Mouse (Mus musculus) lung, postnatal 0 days (tissue): ENCODE results near the gene Urb1. TPM values are rescaled to one million over a fixed set of nuclear protein-coding genes. Genes with fewer than 3 reads are reported as not detected.

ENCODE experiments used
- ATAC-seq: fragments of 200-750 bp; cut with Nextera tagmentation; 2 replicates; pipeline ENCODE4 v1.8.0; 2017; ENCODE audit warnings: moderate library complexity
- DNase-seq: peaks from one replicate; pipeline ENCODE4 v3.0.0-alpha.2; 2016; ENCODE audit warnings: low spot score
- H3K27ac ChIP-seq: fragments of 300-500 bp; sonication (generic); 2 replicates; pipeline ENCODE4 v1.5.1; 2014; ENCODE audit warnings: antibody characterized with exemption, mild to moderate bottlenecking, low read length, mixed read lengths
- H3K27me3 ChIP-seq: fragments of 300-500 bp; sonication (generic); replicated peaks from 2 replicates; pipeline ENCODE4 v1.6.1; 2014; ENCODE audit warnings: low read length, mixed read lengths; ENCODE audit not compliant: insufficient read depth
- H3K36me3 ChIP-seq: fragments of 300-500 bp; sonication (generic); 2 replicates; pipeline ENCODE4 v1.6.1; 2014; ENCODE audit warnings: low read length, mixed read lengths; ENCODE audit not compliant: insufficient read depth
- H3K4me1 ChIP-seq: fragments of 300-500 bp; sonication (generic); 2 replicates; pipeline ENCODE4 v1.6.1; 2014; ENCODE audit warnings: antibody characterized with exemption, low read depth, low read length, mixed read lengths; ENCODE audit not compliant: insufficient read depth
- H3K4me2 ChIP-seq: fragments of 300-500 bp; sonication (generic); replicated peaks from 2 replicates; pipeline ENCODE4 v1.6.1; 2014; ENCODE audit warnings: low read depth, mild to moderate bottlenecking, low read length, moderate library complexity, mixed read lengths
- H3K4me3 ChIP-seq: fragments of 300-500 bp; sonication (generic); 2 replicates; pipeline ENCODE4 v1.5.1; 2014; ENCODE audit warnings: low read depth, low read length
- H3K9ac ChIP-seq: fragments of 300-500 bp; sonication (generic); replicated peaks from 2 replicates; pipeline ENCODE4 v1.6.1; 2014; ENCODE audit warnings: low read depth, mild to moderate bottlenecking
- H3K9me3 ChIP-seq: fragments of 300-500 bp; sonication (generic); 2 replicates; pipeline ENCODE4 v1.6.1; 2016; ENCODE audit warnings: low read length, mixed read lengths
- CTCF ChIP-seq: IDR thresholded peaks from 2 replicates; pipeline ENCODE4 v1.5.1; 2016; ENCODE audit warnings: antibody characterized with exemption, mild to moderate bottlenecking
- EP300 ChIP-seq: IDR thresholded peaks from 2 replicates; pipeline ENCODE4 v1.6.1; 2016; ENCODE audit warnings: antibody characterized with exemption, mild to moderate bottlenecking, control low read depth
- WGBS: fragments of 180-500 bp; shearing (Covaris S2); extraction: QIAGEN DNeasy Blood & Tissue Kit; methylation state at CpG from one replicate; pipeline ENCODE4 v1.1.7; 2014; 5-methylcytosine and 5-hydroxymethylcytosine counted together
- polyA plus RNA-seq: library from polyadenylated mRNA; unstranded; fragments of >200 nt; fragmentation: Nextera tagmentation; extraction: Ambion mirVana; gene quantifications from 2 replicates; pipeline ENCODE4 v1.2.1, GENCODE M21; 2015

Urb1 gene
- polyA plus RNA-seq, 1 experiment from 2014 or later, result 2.7 TPM

DNA sequence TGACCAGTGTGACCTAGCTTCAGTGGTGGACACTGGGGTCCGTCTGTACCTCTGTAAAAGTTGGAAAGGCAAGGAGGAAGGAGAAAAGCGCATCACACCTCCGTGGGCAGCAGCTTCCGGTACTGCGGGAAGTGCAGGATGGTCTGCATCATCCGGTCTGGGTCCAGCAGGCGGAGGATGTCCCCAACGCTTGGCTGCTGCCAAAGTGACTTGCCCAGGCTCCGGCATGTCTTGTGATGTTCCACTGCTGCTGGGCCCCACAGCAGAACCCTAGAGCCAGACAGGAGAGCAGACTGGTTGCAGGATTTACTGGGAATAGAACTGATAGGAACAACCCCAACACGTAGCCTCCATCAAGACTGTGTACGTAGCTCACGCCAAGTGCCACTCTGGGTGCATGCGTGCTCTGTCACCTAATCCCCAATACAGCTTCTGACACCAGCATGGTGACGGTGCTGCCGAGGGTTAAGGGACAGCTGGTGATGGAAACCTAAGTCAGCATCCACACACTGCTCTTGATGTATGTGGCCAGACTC lies 43.2 kb downstream of the Urb1 start:
- peak; percentile 16 for DNase-seq
- peaks cover 17% of the 10 kb centered on the region for H3K36me3 ChIP-seq
- no peaks in the 10 kb centered on the region for H3K27me3 ChIP-seq
- WGBS, result 74% methylated on average over 15 of the region's 15 CpGs
- H3K4me3 ChIP-seq, result no peak overlapping the region
- ATAC-seq, result peak; percentile 47; the same call in 1 of the 2 replicates
- no peak overlapping the region for H3K27ac ChIP-seq
- TF ChIP-seq CTCF, result no peak
- TF ChIP-seq EP300, result no peak
- no peaks in the 10 kb centered on the region for H3K4me1 ChIP-seq
- no peak overlapping the region for H3K4me2 ChIP-seq
- no peak overlapping the region for H3K9ac ChIP-seq
- no peaks in the 10 kb centered on the region for H3K9me3 ChIP-seq

GRCm38 (mm10) chr16:90765195-90765877 lies 44.9 kb downstream of the Urb1 start:
- Histone ChIP-seq H3K4me2 (no peak overlapping the region), H3K36me3 (peaks cover 17% of the 10 kb centered on the region), H3K9me3 (no peaks in the 10 kb centered on the region), H3K4me1 (no peaks in the 10 kb centered on the region), H3K9ac (no peak overlapping the region), H3K4me3 (no peak overlapping the region), H3K27ac (no peak overlapping the region), H3K27me3 (no peaks in the 10 kb centered on the region)
- DNase-seq (no peak), ATAC-seq (no peak)
- 79% methylated on average over 9 of the region's 9 CpGs for WGBS
- TF ChIP-seq CTCF (no peak), EP300 (no peak)

- no peak overlapping the region for H3K27ac ChIP-seq
- no peaks in the 10 kb centered on the region for H3K27me3 ChIP-seq
- no peak overlapping the region for H3K4me3 ChIP-seq
- ATAC-seq (0 out of 2 replicates have a peak, but pooled peaks have one; percentile 33), DNase-seq (no peak)
- no peaks in the 10 kb centered on the region for H3K36me3 ChIP-seq
- H3K4me2 ChIP-seq, result no peak overlapping the region
- no peak overlapping the region for H3K9ac ChIP-seq
- H3K9me3 ChIP-seq, result no peaks in the 10 kb centered on the region
- TF ChIP-seq EP300, result no peak
- TF ChIP-seq CTCF, result no peak
- H3K4me1 ChIP-seq, result no peaks in the 10 kb centered on the region
- WGBS, result 39% methylated on average over 4 of the region's 4 CpGs
Observed at GRCm38 (mm10) chr16:90760515-90760914, 49.7 kb downstream of the Urb1 start.

DNA sequence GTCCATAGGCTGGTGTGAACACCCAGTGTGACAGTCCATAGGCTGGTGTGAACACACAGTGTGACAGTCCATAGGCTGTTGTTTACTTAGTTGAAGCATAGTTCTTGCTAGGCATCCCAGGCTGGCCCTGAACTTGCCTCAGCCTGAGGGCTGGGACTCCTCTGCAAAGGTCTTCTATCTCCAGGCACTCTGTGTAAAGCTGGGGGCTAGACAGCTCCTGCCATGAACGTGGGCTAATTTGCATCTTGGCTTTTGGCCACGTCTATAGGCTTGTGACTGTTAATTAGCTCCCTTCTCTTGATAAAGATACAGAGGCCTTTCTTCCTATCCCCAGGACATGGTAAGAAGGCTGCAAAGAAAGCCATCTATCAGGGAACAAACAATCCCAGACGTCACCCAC lies 50.9 kb downstream of the Urb1 start:
- WGBS, result 56% methylated on average over 3 of the region's 3 CpGs
- no peak for DNase-seq
- Histone ChIP-seq H3K36me3 (no peaks in the 10 kb centered on the region; the same call in 1 of the 2 replicates), H3K9me3 (no peaks in the 10 kb centered on the region), H3K4me2 (no peak overlapping the region), H3K9ac (no peak overlapping the region), H3K4me1 (no peaks in the 10 kb centered on the region), H3K4me3 (no peak overlapping the region), H3K27ac (no peak overlapping the region), H3K27me3 (no peaks in the 10 kb centered on the region)
- TF ChIP-seq CTCF, result no peak
- TF ChIP-seq EP300, result no peak
- ATAC-seq, result no peak

DNA sequence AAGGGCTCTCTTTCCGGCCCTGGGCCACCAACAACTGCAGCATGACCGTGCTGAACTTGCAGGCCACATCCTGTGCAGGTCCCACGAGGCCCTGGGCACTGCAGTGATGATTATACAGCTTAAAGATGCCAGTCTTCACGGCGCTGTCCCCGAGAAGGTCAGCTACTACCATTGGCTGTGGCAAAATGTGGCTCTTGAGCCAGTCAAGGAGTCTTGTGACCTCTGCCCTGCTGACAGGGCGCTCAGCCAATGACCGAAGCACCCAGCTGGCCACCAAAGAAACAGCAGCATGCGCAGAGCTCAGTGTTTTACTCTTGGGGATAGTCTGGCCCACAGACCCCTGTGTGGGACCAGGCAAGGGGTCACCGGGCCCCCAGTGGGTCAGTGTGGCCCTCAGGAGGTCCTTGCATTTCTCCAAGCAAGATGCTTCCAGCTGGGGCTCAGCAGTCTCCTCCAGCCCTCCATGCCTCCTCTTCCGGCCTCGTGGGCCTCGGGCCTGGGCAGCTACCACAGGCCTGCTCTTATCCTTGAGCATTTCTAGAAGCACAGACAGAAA lies 56.7 kb downstream of the Urb1 start:
- 85% methylated on average over 13 of the region's 13 CpGs for WGBS
- Histone ChIP-seq H3K4me3 (no peak overlapping the region), H3K36me3 (peaks cover 11% of the 10 kb centered on the region), H3K9ac (no peak overlapping the region), H3K4me2 (no peak overlapping the region), H3K4me1 (no peaks in the 10 kb centered on the region), H3K27ac (no peak overlapping the region), H3K9me3 (no peaks in the 10 kb centered on the region), H3K27me3 (no peaks in the 10 kb centered on the region)
- ATAC-seq (no peak), DNase-seq (no peak)
- TF ChIP-seq EP300, result no peak

DNA sequence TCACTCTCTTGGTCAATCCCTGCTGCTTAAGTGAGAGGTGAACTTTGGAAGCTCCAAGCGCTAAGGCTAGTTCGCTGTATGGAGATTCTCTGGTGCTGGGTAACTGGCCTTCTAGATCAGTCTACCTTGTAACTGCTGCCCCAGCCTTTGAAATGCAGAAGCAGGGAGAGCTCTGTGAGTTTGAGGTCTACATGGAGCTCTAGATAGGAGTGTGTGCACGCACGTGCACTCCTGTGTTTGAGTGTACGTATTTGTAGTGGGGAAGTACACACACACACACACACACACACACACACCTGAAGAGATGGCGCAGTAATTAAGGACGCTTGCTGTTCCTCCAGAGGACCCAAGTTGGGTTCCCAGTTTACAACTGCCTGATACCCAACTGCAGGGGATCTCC lies 62.0 kb downstream of the Urb1 start:
- no peak for ATAC-seq
- no peaks in the 10 kb centered on the region; the same call in 1 of the 2 replicates for H3K36me3 ChIP-seq
- no peak overlapping the region for H3K27ac ChIP-seq
- no peak for DNase-seq
- no peaks in the 10 kb centered on the region for H3K9me3 ChIP-seq
- WGBS, result 86% methylated on average over 7 of the region's 7 CpGs
- H3K27me3 ChIP-seq, result no peaks in the 10 kb centered on the region
- no peak overlapping the region for H3K9ac ChIP-seq
- H3K4me1 ChIP-seq, result no peaks in the 10 kb centered on the region
- no peak for TF ChIP-seq EP300
- TF ChIP-seq CTCF, result no peak
- H3K4me3 ChIP-seq, result no peak overlapping the region
- no peak overlapping the region for H3K4me2 ChIP-seq
